Mouse (Mus musculus) thymus, postnatal 0 days (tissue): ENCODE results near the gene 4930519P11Rik. TPM values are rescaled to one million over a fixed set of nuclear protein-coding genes. Genes with fewer than 3 reads are reported as not detected.

ENCODE experiments used
- polyA plus RNA-seq: library from polyadenylated mRNA; unstranded; fragments of >200 nt; fragmentation: Nextera tagmentation; extraction: Ambion mirVana; gene quantifications from 2 replicates; pipeline ENCODE4 v1.2.1, GENCODE M21; 2015

4930519P11Rik gene
- polyA plus RNA-seq, 1 experiment from 2014 or later, result 0.42 TPM

Other genes starting within 250 kb of the 4930519P11Rik start
- 36.8 and 56.8 TPM in 2 replicates for gene Cdk5rap1, start 240.4 kb downstream of the 4930519P11Rik start, polyA plus RNA-seq
- gene Snta1, start 205.3 kb downstream of the 4930519P11Rik start, polyA plus RNA-seq, result 2.6 TPM in 2 replicates
- gene Cbfa2t2, start 177.0 kb downstream of the 4930519P11Rik start, polyA plus RNA-seq, result 23.7 and 25.4 TPM in 2 replicates
- gene 1700003F12Rik, start 66.4 kb downstream of the 4930519P11Rik start, polyA plus RNA-seq, result 1.1 and 2.6 TPM in 2 replicates
- 0.09 and 0.10 TPM in 2 replicates for gene Actl10, start 61.7 kb downstream of the 4930519P11Rik start, polyA plus RNA-seq
- 5.1 TPM in 2 replicates for gene Necab3, start 54.5 kb downstream of the 4930519P11Rik start, polyA plus RNA-seq
- gene E2f1, start 43.5 kb downstream of the 4930519P11Rik start, polyA plus RNA-seq, result 14.7 and 16.8 TPM in 2 replicates
- 51.8 and 52.1 TPM in 2 replicates for gene Pxmp4, start 9.7 kb downstream of the 4930519P11Rik start, polyA plus RNA-seq
- gene Zfp341, start 140 bp downstream of the 4930519P11Rik start, polyA plus RNA-seq, result 0.51 and 0.61 TPM in 2 replicates
- gene Chmp4b, start 38.3 kb upstream of the 4930519P11Rik start, polyA plus RNA-seq, result 30.1 and 35.4 TPM in 2 replicates
- not detected in 2 replicates for gene Gm14214, start 156.6 kb upstream of the 4930519P11Rik start, polyA plus RNA-seq
- 41.4 and 42.9 TPM in 2 replicates for gene Raly, start 177.7 kb upstream of the 4930519P11Rik start, polyA plus RNA-seq
- gene a, start 178.0 kb upstream of the 4930519P11Rik start, polyA plus RNA-seq, result 37.2 and 44.6 TPM in 2 replicates